Mouse (Mus musculus): ENCODE measurements around the gene Shb.
"Not testable (repeated sequence)": the region's sequence is repeated elsewhere in the genome, so short reads cannot be mapped to it uniquely, and the experiment has no call there.

Shb gene

GRCm38 (mm10) chr4:45404086-45404485, 128.2 kb downstream of the Shb start:
- no peak for DNase-seq (ENCODE audit: extremely low read depth, insufficient read length, low spot score)

GRCm38 (mm10) chr4:45403499-45403878, 128.8 kb downstream of the Shb start:
- DNase-seq (ENCODE audit: extremely low read depth, insufficient read length, low spot score), result no peak

GRCm38 (mm10) chr4:45402878-45403498, 129.3 kb downstream of the Shb start:
- DNase-seq (ENCODE audit: extremely low read depth, insufficient read length, low spot score), result no peak

- DNase-seq (ENCODE audit: extremely low read depth, insufficient read length, low spot score), result no peak
These were observed 130.0 kb downstream of the Shb start for GRCm38 (mm10) chr4:45402281-45402680.

GRCm38 (mm10) chr4:45399421-45400210, 132.7 kb downstream of the Shb start:
- DNase-seq (ENCODE audit: extremely low read depth, insufficient read length, low spot score), result peak; percentile 40

- not testable (repeated sequence) for DNase-seq (ENCODE audit: extremely low read depth, insufficient read length, low spot score)
These were observed 134.0 kb downstream of the Shb start for GRCm38 (mm10) chr4:45398315-45398714.

- DNase-seq (ENCODE audit: extremely low read depth, insufficient read length, low spot score), result not testable (repeated sequence)
These were observed 136.1 kb downstream of the Shb start for GRCm38 (mm10) chr4:45396211-45396610.

GRCm38 (mm10) chr4:45393658-45394057, 138.6 kb downstream of the Shb start:
- DNase-seq (ENCODE audit: extremely low read depth, insufficient read length, low spot score), result no peak

- no peak for DNase-seq (ENCODE audit: extremely low read depth, insufficient read length, low spot score)
These were observed 139.3 kb downstream of the Shb start for GRCm38 (mm10) chr4:45392994-45393393.

GRCm38 (mm10) chr4:45392572-45392971, 139.7 kb downstream of the Shb start:
- DNase-seq (ENCODE audit: extremely low read depth, insufficient read length, low spot score), result no peak

- no peak for DNase-seq (ENCODE audit: extremely low read depth, insufficient read length, low spot score)
These were observed 140.2 kb downstream of the Shb start for GRCm38 (mm10) chr4:45392099-45392498.

- not testable (repeated sequence) for DNase-seq (ENCODE audit: extremely low read depth, insufficient read length, low spot score)
These were observed 145.0 kb downstream of the Shb start for GRCm38 (mm10) chr4:45387296-45387695.

GRCm38 (mm10) chr4:45382133-45382532, 150.1 kb downstream of the Shb start:
- not testable (repeated sequence) for DNase-seq (ENCODE audit: extremely low read depth, insufficient read length, low spot score)

- not testable (repeated sequence) for DNase-seq (ENCODE audit: extremely low read depth, insufficient read length, low spot score)
These were observed 151.2 kb downstream of the Shb start for GRCm38 (mm10) chr4:45380903-45381580.

- DNase-seq (ENCODE audit: extremely low read depth, insufficient read length, low spot score), result no peak
These were observed 155.7 kb downstream of the Shb start for GRCm38 (mm10) chr4:45376573-45376972.

GRCm38 (mm10) chr4:45374879-45375278, 157.4 kb downstream of the Shb start:
- DNase-seq (ENCODE audit: extremely low read depth, insufficient read length, low spot score), result no peak

Measured in 3134 (cell line).